Mouse (Mus musculus) kidney, adult 2 months (tissue): ENCODE measurements around the gene Adprhl2. TPM values are rescaled to one million over a fixed set of nuclear protein-coding genes. Genes with fewer than 3 reads are reported as not detected.

Experiments used
- DNase-seq: peaks from one replicate; pipeline ENCODE4 v3.0.0; 2021
- H3K27ac ChIP-seq: fragments of 200-500 bp; 2 replicates; pipeline ENCODE4 v1.5.1; 2012; ENCODE audit warnings: low read depth, low read length, control low read depth, inconsistent platforms; ENCODE audit not compliant: insufficient read depth
- H3K27me3 ChIP-seq: fragments of 200-500 bp; replicated peaks from 2 replicates; pipeline ENCODE4 v1.6.1; 2012; ENCODE audit warnings: mild to moderate bottlenecking, moderate library complexity, low read length, inconsistent platforms; ENCODE audit not compliant: control insufficient read depth, insufficient read depth
- H3K36me3 ChIP-seq: fragments of 200-500 bp; 2 replicates; pipeline ENCODE4 v1.6.1; 2012; ENCODE audit warnings: mild to moderate bottlenecking, moderate library complexity, low read length, inconsistent platforms; ENCODE audit not compliant: control insufficient read depth, insufficient read depth
- H3K4me1 ChIP-seq: fragments of 200-500 bp; 2 replicates; pipeline ENCODE4 v1.6.1; 2011; ENCODE audit warnings: low read length; ENCODE audit not compliant: control insufficient read depth, insufficient read depth
- H3K4me3 ChIP-seq: fragments of 200-500 bp; 2 replicates; pipeline ENCODE4 v1.5.1; 2011; ENCODE audit warnings: mild to moderate bottlenecking, low read depth, low read length, control low read depth; ENCODE audit not compliant: insufficient read depth
- CTCF ChIP-seq: fragments of 200-500 bp; conservative IDR thresholded peaks from 2 replicates; pipeline ENCODE4 v1.5.1; 2011; ENCODE audit warnings: low read depth, mild to moderate bottlenecking, control low read depth, low read length, moderate library complexity, mixed read lengths; ENCODE audit not compliant: insufficient read depth, insufficient read length
- POLR2A ChIP-seq: fragments of 200-500 bp; IDR thresholded peaks from one replicate; pipeline ENCODE4 v1.6.1; 2011; ENCODE audit warnings: low read depth, low read length, control low read depth
- WGBS: fragments of 180-500 bp; shearing (Covaris S2); methylation state at CpG from one replicate; pipeline ENCODE4 v1.1.7; 2018; 5-methylcytosine and 5-hydroxymethylcytosine counted together
- polyA plus RNA-seq: library from polyadenylated mRNA; depleted of rRNA; stranded (reverse); fragments of >200 nt; gene quantifications from 2 replicates; pipeline ENCODE4 v1.2.3, GENCODE M21; 2012; rRNA removed

Gene Adprhl2
- 36.0 and 43.0 TPM in 2 replicates for polyA plus RNA-seq

DNA sequence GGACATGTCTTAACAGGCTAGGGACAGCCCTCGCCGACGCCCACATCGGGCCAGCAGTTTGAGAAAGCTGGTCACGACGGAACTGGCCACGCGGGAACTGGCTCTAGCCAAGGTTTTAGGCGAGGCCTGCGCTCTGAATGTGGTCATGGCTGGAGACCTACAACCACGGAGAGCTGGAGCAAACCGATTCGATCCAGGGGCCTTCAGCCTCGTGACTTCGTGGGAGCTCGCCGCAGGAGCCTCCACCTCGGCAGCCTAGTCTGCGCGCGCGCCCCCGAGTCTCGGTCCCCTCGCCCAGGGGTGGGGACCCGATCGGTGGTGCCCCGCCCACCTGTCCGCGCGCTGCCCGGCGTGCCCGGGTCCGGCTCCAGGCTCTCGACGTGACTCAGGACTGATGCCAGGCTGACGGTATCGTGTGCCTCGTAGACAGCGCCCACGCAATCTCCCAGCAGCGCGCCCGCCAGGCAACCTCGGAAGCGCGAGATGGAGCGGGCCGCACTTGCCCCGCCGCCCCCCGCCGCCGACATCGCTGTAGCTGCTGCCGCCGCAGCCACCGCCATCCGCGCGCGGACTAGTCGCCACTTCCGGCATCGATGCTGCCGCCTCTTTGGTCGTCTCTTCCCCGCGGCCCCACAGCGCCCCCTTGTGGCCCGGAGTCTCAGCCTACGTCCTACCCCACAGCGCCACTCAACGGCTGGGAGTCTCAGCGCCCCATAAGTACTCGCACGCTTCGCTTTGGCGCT lies at the start of gene Adprhl2:
Gene Adprhl2, minus strand, starts transcription at position 593 of the 743 bp plus-strand sequence.
- Histone ChIP-seq H3K4me3 (peak within 1 kb of the TSS; percentile 73), H3K4me1 (peaks cover 7% of the 10 kb centered on the region; the same call in 1 of the 2 replicates), H3K27me3 (no peaks in the 10 kb centered on the region), H3K36me3 (no peaks in the 10 kb centered on the region), H3K27ac (no peak within 1 kb of the TSS; the same call in 1 of the 2 replicates)
- under 1% methylated on average over 78 of the region's 80 CpGs for WGBS
- peak; percentile 16 for TF ChIP-seq POLR2A
- TF ChIP-seq CTCF = peak; percentile 98
- DNase-seq = peak; percentile 97

DNA sequence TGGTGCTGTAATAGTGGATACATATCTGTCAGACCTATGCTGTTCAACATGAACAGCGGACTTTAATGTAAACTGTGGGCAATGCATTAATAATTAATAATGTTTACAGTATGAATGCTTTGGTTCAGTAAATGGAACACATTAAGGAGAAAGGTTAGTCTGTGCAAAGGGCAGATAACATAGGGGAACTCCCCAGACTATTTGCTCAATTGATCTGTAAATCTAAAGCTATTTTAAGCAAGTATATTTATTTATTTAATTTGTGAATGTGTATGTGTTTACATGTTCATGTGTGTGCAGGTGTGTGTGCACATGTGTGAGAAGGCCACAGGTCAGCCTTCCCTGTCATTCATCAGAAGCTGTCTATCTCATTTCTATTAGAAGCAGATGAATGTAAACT lies 38.6 kb upstream of the Adprhl2 start:
- Histone ChIP-seq H3K4me1 (no peaks in the 10 kb centered on the region), H3K36me3 (peaks cover 2% of the 10 kb centered on the region; the same call in 1 of the 2 replicates), H3K4me3 (no peak overlapping the region), H3K27me3 (no peaks in the 10 kb centered on the region; the same call in 1 of the 2 replicates), H3K27ac (no peak overlapping the region)
- WGBS = 100% methylated on average over 1 of the region's 1 CpGs
- TF ChIP-seq CTCF = no peak
- no peak for TF ChIP-seq POLR2A
- DNase-seq = no peak

GRCm38 (mm10) chr4:126343451-126343850 lies 21.9 kb upstream of the Adprhl2 start:
- no peak overlapping the region for H3K27ac ChIP-seq
- DNase-seq = peak; percentile 52
- WGBS = 54% methylated on average over 4 of the region's 4 CpGs
- H3K36me3 ChIP-seq = no peaks in the 10 kb centered on the region
- 0 out of 2 replicates have a peak, but pooled peaks cover 3% of the 10 kb centered on the region for H3K4me1 ChIP-seq
- no peak for TF ChIP-seq CTCF
- TF ChIP-seq POLR2A = no peak
- H3K27me3 ChIP-seq = no peaks in the 10 kb centered on the region
- no peak overlapping the region for H3K4me3 ChIP-seq

DNA sequence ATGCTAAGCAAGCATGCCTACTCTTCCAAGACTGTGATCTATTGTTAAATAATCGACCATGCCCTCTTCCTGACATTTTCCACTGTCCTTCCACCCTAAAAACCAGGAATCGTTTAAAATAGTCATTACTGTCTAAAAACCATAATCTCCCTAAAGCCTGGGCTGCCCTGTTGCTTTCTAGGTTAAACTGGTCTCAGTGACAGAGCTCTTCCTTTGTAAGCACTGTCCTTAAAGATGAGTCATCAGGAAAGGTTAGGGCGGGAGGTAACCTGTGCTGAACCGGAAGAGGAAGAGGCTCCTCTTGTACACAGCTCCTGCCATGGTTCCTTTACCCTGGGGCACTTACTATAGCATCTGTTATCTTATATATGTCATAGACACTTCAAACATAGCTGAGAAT lies 18.0 kb upstream of the Adprhl2 start:
- Histone ChIP-seq H3K4me3 (no peak overlapping the region), H3K36me3 (no peaks in the 10 kb centered on the region; the same call in 1 of the 2 replicates), H3K27ac (no peak overlapping the region), H3K4me1 (0 out of 2 replicates have a peak, but pooled peaks cover 3% of the 10 kb centered on the region), H3K27me3 (no peaks in the 10 kb centered on the region)
- TF ChIP-seq CTCF = no peak
- TF ChIP-seq POLR2A = no peak
- WGBS = 49% methylated on average over 4 of the region's 4 CpGs
- no peak for DNase-seq

- Histone ChIP-seq H3K4me3 (no peak overlapping the region), H3K4me1 (no peaks in the 10 kb centered on the region), H3K27me3 (no peaks in the 10 kb centered on the region), H3K27ac (no peak overlapping the region), H3K36me3 (no peaks in the 10 kb centered on the region; the same call in 1 of the 2 replicates)
- 61% methylated on average over 3 of the region's 3 CpGs for WGBS
- TF ChIP-seq CTCF = peak; percentile 43
- TF ChIP-seq POLR2A = no peak
- DNase-seq = no peak
These were observed 10.9 kb upstream of the Adprhl2 start for GRCm38 (mm10) chr4:126332358-126332757.

GRCm38 (mm10) chr4:126331751-126332150 lies 10.2 kb upstream of the Adprhl2 start:
- no peak for DNase-seq
- TF ChIP-seq CTCF (no peak), POLR2A (no peak)
- WGBS = 79% methylated on average over 1 of the region's 1 CpGs

GRCm38 (mm10) chr4:126330295-126330694 lies 8.8 kb upstream of the Adprhl2 start:
- no peaks in the 10 kb centered on the region for H3K27me3 ChIP-seq
- no peak overlapping the region for H3K27ac ChIP-seq
- DNase-seq = no peak
- WGBS = 96% methylated on average over 4 of the region's 4 CpGs
- H3K4me3 ChIP-seq = no peak overlapping the region
- no peak for TF ChIP-seq CTCF
- no peak for TF ChIP-seq POLR2A
- H3K36me3 ChIP-seq = no peaks in the 10 kb centered on the region
- H3K4me1 ChIP-seq = no peaks in the 10 kb centered on the region

More at GRCm38 (mm10) chr4:126331751-126332150, 10.2 kb upstream of the Adprhl2 start:
- no peak overlapping the region for H3K4me3 ChIP-seq
- no peak overlapping the region for H3K27ac ChIP-seq
- H3K27me3 ChIP-seq = no peaks in the 10 kb centered on the region
- H3K36me3 ChIP-seq = no peaks in the 10 kb centered on the region
- no peaks in the 10 kb centered on the region for H3K4me1 ChIP-seq
